Mouse (Mus musculus): ENCODE measurements at regions not wholly inside any gene's neighbourhood (a gene's known extent, or its start where the extent isn't known, plus 50 kb on each side); places are given as distances from the start of the nearest gene placed in this dataset.
"Not testable (repeated sequence)": the region's sequence is repeated elsewhere in the genome, so short reads cannot be mapped to it uniquely, and the experiment has no call there.

DNA sequence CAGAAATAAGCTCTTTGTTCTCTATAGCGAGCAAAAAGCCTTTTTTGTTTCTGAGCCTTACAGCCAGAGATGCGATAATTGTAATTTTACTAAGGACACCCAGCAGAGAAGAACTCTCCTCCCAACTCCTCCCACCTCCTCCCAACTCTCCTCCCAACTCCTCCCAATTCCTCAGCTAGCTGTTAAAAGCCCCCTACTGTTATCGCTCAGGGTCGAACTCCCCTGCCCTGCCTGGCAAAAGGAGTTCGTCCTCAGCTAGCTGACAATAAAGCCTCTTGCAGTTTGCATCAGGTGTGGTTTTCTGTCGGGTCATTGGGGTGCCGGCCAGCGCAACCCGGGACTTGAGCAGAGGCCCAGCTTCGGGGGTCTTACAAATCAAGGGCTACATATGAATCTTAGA, 99.5 kb upstream of the Thpo start:
- H3K4me3 ChIP-seq (ENCODE audit: low read depth, low read length); ATAC-seq (replicated peaks; ENCODE audit: low FRiP score); H3K9me3 ChIP-seq (ENCODE audit: control insufficient read depth, low read length); DNase-seq (ENCODE audit: low spot score); H3K4me2 ChIP-seq; H3K27me3 ChIP-seq (replicated peaks; ENCODE audit: control insufficient read depth, insufficient read depth, low read length); H3K27ac ChIP-seq (ENCODE audit: low read depth, low read length); H3K36me3 ChIP-seq (ENCODE audit: control insufficient read depth, insufficient read depth, low read length); H3K4me1 ChIP-seq (replicated peaks; ENCODE audit: control insufficient read depth, insufficient read depth, low read length); H3K9ac ChIP-seq (ENCODE audit: low read depth, low read length): not testable (repeated sequence)
- WGBS = 78% methylated on average over 10 of the region's 10 CpGs

GRCm38 (mm10) chr16:20833301-20833700, 99.0 kb upstream of the Thpo start:
- DNase-seq (ENCODE audit: low spot score) (no peak), ATAC-seq (replicated peaks; ENCODE audit: low FRiP score) (no peak)
- Histone ChIP-seq H3K9ac (ENCODE audit: low read depth, low read length) (no peak overlapping the region), H3K27ac (ENCODE audit: low read depth, low read length) (no peak overlapping the region), H3K36me3 (ENCODE audit: control insufficient read depth, insufficient read depth, low read length) (no peaks in the 10 kb centered on the region), H3K4me2 (no peak overlapping the region), H3K9me3 (ENCODE audit: control insufficient read depth, low read length) (no peaks in the 10 kb centered on the region), H3K4me1 (replicated peaks; ENCODE audit: control insufficient read depth, insufficient read depth, low read length) (no peaks in the 10 kb centered on the region), H3K27me3 (replicated peaks; ENCODE audit: control insufficient read depth, insufficient read depth, low read length) (no peaks in the 10 kb centered on the region), H3K4me3 (ENCODE audit: low read depth, low read length) (no peak overlapping the region)
- 77% methylated on average over 8 of the region's 8 CpGs for WGBS

DNA sequence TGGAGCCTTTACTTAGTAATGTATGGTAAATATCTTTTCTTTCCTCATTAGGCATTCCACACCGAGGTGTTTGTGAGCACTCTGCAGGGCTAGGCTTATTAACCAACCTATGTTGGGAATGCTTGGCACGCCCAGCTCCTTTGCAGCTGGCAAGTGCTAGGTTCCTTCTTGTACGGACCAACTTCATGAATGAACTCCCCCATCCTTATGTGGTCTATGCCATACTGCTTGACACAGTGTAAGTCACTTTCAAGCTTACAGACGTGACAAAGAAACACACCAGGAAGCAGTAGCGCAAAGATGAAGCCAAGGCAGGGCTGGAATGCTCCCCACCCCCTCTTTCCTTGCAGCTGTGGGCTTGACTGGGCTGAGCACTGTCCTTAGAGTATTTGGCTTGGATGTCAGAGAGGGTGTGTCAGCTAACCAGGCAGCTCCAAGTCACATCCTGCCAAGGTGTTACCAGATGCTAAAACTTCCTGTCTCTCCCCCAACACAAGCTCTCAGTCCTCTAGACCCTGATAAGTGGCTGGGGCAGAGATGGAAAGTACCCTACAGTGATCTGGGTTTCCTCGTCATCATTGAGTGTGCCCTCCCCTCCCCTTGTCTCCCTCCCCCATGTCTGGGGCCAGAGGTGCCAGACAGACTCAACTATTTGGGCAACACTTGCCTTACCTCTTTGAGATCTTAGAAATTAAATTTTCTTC, 95.6 kb upstream of the Thpo start:
- Histone ChIP-seq H3K9ac (ENCODE audit: low read depth, low read length) (no peak overlapping the region), H3K27me3 (replicated peaks; ENCODE audit: control insufficient read depth, insufficient read depth, low read length) (no peaks in the 10 kb centered on the region), H3K27ac (ENCODE audit: low read depth, low read length) (no peak overlapping the region), H3K4me1 (replicated peaks; ENCODE audit: control insufficient read depth, insufficient read depth, low read length) (no peaks in the 10 kb centered on the region), H3K4me2 (no peak overlapping the region), H3K9me3 (ENCODE audit: control insufficient read depth, low read length) (no peaks in the 10 kb centered on the region), H3K36me3 (ENCODE audit: control insufficient read depth, insufficient read depth, low read length) (no peaks in the 10 kb centered on the region), H3K4me3 (ENCODE audit: low read depth, low read length) (no peak overlapping the region)
- ATAC-seq (replicated peaks; ENCODE audit: low FRiP score) (no peak), DNase-seq (ENCODE audit: low spot score) (no peak)
- whole genome bisulfite sequencing = 51% methylated on average over 6 of the region's 6 CpGs

- Histone ChIP-seq H3K27ac (ENCODE audit: low read depth, low read length) (no peak overlapping the region), H3K4me2 (no peak overlapping the region), H3K9ac (ENCODE audit: low read depth, low read length) (no peak overlapping the region), H3K4me3 (ENCODE audit: low read depth, low read length) (no peak overlapping the region), H3K9me3 (ENCODE audit: control insufficient read depth, low read length) (no peaks in the 10 kb centered on the region), H3K27me3 (replicated peaks; ENCODE audit: control insufficient read depth, insufficient read depth, low read length) (no peaks in the 10 kb centered on the region), H3K36me3 (ENCODE audit: control insufficient read depth, insufficient read depth, low read length) (no peaks in the 10 kb centered on the region), H3K4me1 (replicated peaks; ENCODE audit: control insufficient read depth, insufficient read depth, low read length) (no peaks in the 10 kb centered on the region)
- 74% methylated on average over 5 of the region's 5 CpGs for WGBS
- DNase-seq (ENCODE audit: low spot score) (no peak), ATAC-seq (replicated peaks; ENCODE audit: low FRiP score) (no peak)
These were observed 94.9 kb upstream of the Thpo start for GRCm38 (mm10) chr16:20828996-20829731.

- Histone ChIP-seq H3K36me3 (ENCODE audit: control insufficient read depth, insufficient read depth, low read length) (no peaks in the 10 kb centered on the region), H3K27me3 (replicated peaks; ENCODE audit: control insufficient read depth, insufficient read depth, low read length) (no peaks in the 10 kb centered on the region), H3K4me2 (no peak overlapping the region), H3K9ac (ENCODE audit: low read depth, low read length) (no peak overlapping the region), H3K27ac (ENCODE audit: low read depth, low read length) (no peak overlapping the region), H3K9me3 (ENCODE audit: control insufficient read depth, low read length) (no peaks in the 10 kb centered on the region), H3K4me3 (ENCODE audit: low read depth, low read length) (no peak overlapping the region), H3K4me1 (replicated peaks; ENCODE audit: control insufficient read depth, insufficient read depth, low read length) (no peaks in the 10 kb centered on the region)
- no peak for DNase-seq (ENCODE audit: low spot score)
- ATAC-seq (replicated peaks; ENCODE audit: low FRiP score) = no peak
- 73% methylated on average over 7 of the region's 7 CpGs for WGBS
These were observed 89.9 kb upstream of the Thpo start for GRCm38 (mm10) chr16:20824226-20824625.

DNA sequence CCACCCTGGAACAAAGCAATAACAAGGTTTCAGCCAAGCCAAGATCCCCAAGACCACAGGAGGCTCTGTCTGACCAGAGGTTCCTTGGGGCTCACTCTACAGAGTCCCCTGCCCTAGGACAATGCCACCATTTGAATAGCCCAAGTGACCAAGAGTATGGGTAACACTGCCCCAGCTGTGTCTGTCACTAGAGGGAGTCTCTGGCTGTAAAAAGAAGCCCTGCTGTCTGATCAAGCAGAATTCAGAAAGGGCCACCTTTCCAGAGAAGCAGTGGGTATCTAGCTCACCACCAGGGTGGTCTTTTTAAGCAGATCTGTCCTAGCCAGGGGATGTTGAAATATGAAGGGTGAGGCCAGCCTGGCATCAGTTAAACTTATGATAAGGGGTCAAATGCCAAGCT, 86.6 kb upstream of the Thpo start:
- Histone ChIP-seq H3K36me3 (ENCODE audit: control insufficient read depth, insufficient read depth, low read length) (no peaks in the 10 kb centered on the region), H3K27me3 (replicated peaks; ENCODE audit: control insufficient read depth, insufficient read depth, low read length) (no peaks in the 10 kb centered on the region), H3K4me2 (no peak overlapping the region), H3K9me3 (ENCODE audit: control insufficient read depth, low read length) (no peaks in the 10 kb centered on the region), H3K4me3 (ENCODE audit: low read depth, low read length) (no peak overlapping the region), H3K4me1 (replicated peaks; ENCODE audit: control insufficient read depth, insufficient read depth, low read length) (no peaks in the 10 kb centered on the region), H3K9ac (ENCODE audit: low read depth, low read length) (no peak overlapping the region), H3K27ac (ENCODE audit: low read depth, low read length) (no peak overlapping the region)
- ATAC-seq (replicated peaks; ENCODE audit: low FRiP score) (no peak), DNase-seq (ENCODE audit: low spot score) (no peak)

DNA sequence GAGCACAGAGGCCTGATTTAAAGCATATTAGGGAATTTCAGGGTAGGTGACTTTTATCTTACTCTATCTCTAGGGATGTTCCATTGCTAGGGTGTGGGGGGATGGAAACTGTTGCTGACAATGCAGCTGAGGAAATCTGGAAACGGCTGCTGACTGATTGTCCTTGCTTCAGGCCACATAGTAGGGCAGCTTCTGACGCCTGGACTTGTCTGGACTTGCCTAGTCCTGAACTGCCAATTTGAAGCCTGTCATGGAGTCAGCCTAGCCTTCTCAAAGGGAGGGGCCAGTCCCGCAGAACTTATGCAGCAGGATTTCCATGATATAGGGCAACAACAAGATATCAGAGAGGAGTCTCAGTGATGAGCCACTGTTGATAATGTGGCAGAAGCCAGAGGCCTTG, 85.3 kb upstream of the Thpo start:
- Histone ChIP-seq H3K9ac (ENCODE audit: low read depth, low read length) (no peak overlapping the region), H3K27ac (ENCODE audit: low read depth, low read length) (no peak overlapping the region), H3K4me2 (no peak overlapping the region), H3K9me3 (ENCODE audit: control insufficient read depth, low read length) (no peaks in the 10 kb centered on the region), H3K36me3 (ENCODE audit: control insufficient read depth, insufficient read depth, low read length) (no peaks in the 10 kb centered on the region), H3K27me3 (replicated peaks; ENCODE audit: control insufficient read depth, insufficient read depth, low read length) (no peaks in the 10 kb centered on the region), H3K4me3 (ENCODE audit: low read depth, low read length) (no peak overlapping the region), H3K4me1 (replicated peaks; ENCODE audit: control insufficient read depth, insufficient read depth, low read length) (no peaks in the 10 kb centered on the region)
- no peak for DNase-seq (ENCODE audit: low spot score)
- no peak for ATAC-seq (replicated peaks; ENCODE audit: low FRiP score)
- WGBS = 64% methylated on average over 3 of the region's 3 CpGs

DNA sequence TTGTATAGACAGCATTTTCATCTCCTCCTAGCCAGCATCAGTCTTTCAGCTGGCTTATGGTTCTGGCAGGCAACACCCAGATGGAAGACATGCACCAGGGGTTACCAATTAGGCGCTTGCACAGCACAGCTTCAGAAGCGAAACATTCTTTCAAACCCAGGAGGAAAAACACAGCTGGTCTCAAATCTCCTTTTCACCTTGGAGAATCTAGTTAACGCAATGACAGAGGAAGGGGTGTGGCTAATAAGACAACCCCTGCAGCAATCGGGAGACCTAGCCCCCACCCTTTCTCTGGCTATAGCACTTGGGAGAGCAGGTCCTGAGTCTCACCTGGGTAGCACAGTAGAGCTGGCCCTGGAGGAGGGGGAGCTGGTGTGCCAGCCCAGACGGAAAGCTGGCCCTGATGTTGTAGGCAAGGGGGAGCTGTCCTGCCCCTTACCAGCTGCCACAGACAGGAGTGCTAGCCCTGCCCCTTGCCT, 84.4 kb upstream of the Thpo start:
- H3K4me2 ChIP-seq = no peak overlapping the region
- no peak for DNase-seq (ENCODE audit: low spot score)
- H3K4me1 ChIP-seq (replicated peaks; ENCODE audit: control insufficient read depth, insufficient read depth, low read length) = no peaks in the 10 kb centered on the region
- no peak overlapping the region for H3K4me3 ChIP-seq (ENCODE audit: low read depth, low read length)
- no peaks in the 10 kb centered on the region for H3K9me3 ChIP-seq (ENCODE audit: control insufficient read depth, low read length)
- H3K36me3 ChIP-seq (ENCODE audit: control insufficient read depth, insufficient read depth, low read length) = no peaks in the 10 kb centered on the region
- ATAC-seq (replicated peaks; ENCODE audit: low FRiP score) = no peak
- H3K27me3 ChIP-seq (replicated peaks; ENCODE audit: control insufficient read depth, insufficient read depth, low read length) = no peaks in the 10 kb centered on the region
- H3K9ac ChIP-seq (ENCODE audit: low read depth, low read length) = no peak overlapping the region
- 41% methylated on average over 5 of the region's 5 CpGs for WGBS
- H3K27ac ChIP-seq (ENCODE audit: low read depth, low read length) = no peak overlapping the region

- no peak overlapping the region for H3K4me2 ChIP-seq
- H3K9me3 ChIP-seq (ENCODE audit: control insufficient read depth, low read length) = no peaks in the 10 kb centered on the region
- no peaks in the 10 kb centered on the region for H3K27me3 ChIP-seq (replicated peaks; ENCODE audit: control insufficient read depth, insufficient read depth, low read length)
- H3K4me1 ChIP-seq (replicated peaks; ENCODE audit: control insufficient read depth, insufficient read depth, low read length) = no peaks in the 10 kb centered on the region
- 88% methylated on average over 2 of the region's 2 CpGs for WGBS
- no peaks in the 10 kb centered on the region for H3K36me3 ChIP-seq (ENCODE audit: control insufficient read depth, insufficient read depth, low read length)
- ATAC-seq (replicated peaks; ENCODE audit: low FRiP score) (no peak), DNase-seq (ENCODE audit: low spot score) (no peak)
- H3K4me3 ChIP-seq (ENCODE audit: low read depth, low read length) = no peak overlapping the region
- no peak overlapping the region for H3K9ac ChIP-seq (ENCODE audit: low read depth, low read length)
- no peak overlapping the region for H3K27ac ChIP-seq (ENCODE audit: low read depth, low read length)
These were observed 80.7 kb upstream of the Thpo start for GRCm38 (mm10) chr16:20814976-20815375.

Measured in liver, embryonic 11.5 days (tissue).